Mouse (Mus musculus): Measurements from ENCODE around the gene Rpp25l.
"Not testable (repeated sequence)": the region's sequence is repeated elsewhere in the genome, so short reads cannot be mapped to it uniquely, and the experiment has no call there.

Gene Rpp25l

GRCm38 (mm10) chr4:41737602-41738255 lies 24.4 kb upstream of the Rpp25l start:
- peak; percentile 35 for DNase-seq (ENCODE audit: low spot score)

- no peak for DNase-seq (ENCODE audit: low spot score)
These were observed 17.9 kb upstream of the Rpp25l start, which contains the start of gene Arid3c for GRCm38 (mm10) chr4:41731052-41731765. TSS of gene Arid3c (minus strand) at chr4:41731142.

GRCm38 (mm10) chr4:41726826-41727621 lies 13.7 kb upstream of the Rpp25l start:
- no peak for DNase-seq (ENCODE audit: low spot score)

GRCm38 (mm10) chr4:41722918-41723351 lies 9.6 kb upstream of the Rpp25l start, which contains the start of gene Dctn3:
TSS of gene Dctn3 (minus strand) at chr4:41723170.
- DNase-seq (ENCODE audit: low spot score): peak; percentile 88

- DNase-seq (ENCODE audit: low spot score): no peak
These were observed 3.5 kb upstream of the Rpp25l start for GRCm38 (mm10) chr4:41716834-41717233.

GRCm38 (mm10) chr4:41715596-41715995 lies 2.3 kb upstream of the Rpp25l start:
- DNase-seq (ENCODE audit: low spot score): no peak

- no peak for DNase-seq (ENCODE audit: low spot score)
These were observed 1.7 kb upstream of the Rpp25l start for GRCm38 (mm10) chr4:41715082-41715481.

GRCm38 (mm10) chr4:41714276-41714675 lies 942 bp upstream of the Rpp25l start:
- no peak for DNase-seq (ENCODE audit: low spot score)

- DNase-seq (ENCODE audit: low spot score): no peak
These were observed 725 bp downstream of the Rpp25l start for GRCm38 (mm10) chr4:41712421-41713196.

- DNase-seq (ENCODE audit: low spot score): no peak
These were observed 1.5 kb downstream of the Rpp25l start for GRCm38 (mm10) chr4:41711705-41712375.

- no peak for DNase-seq (ENCODE audit: low spot score)
These were observed 3.1 kb downstream of the Rpp25l start for GRCm38 (mm10) chr4:41710229-41710628.

- peak; percentile 48 for DNase-seq (ENCODE audit: low spot score)
These were observed 5.1 kb downstream of the Rpp25l start for GRCm38 (mm10) chr4:41708192-41708745.

- peak; percentile 40 for DNase-seq (ENCODE audit: low spot score)
These were observed 6.3 kb downstream of the Rpp25l start for GRCm38 (mm10) chr4:41707011-41707535.

- no peak for DNase-seq (ENCODE audit: low spot score)
These were observed 7.2 kb downstream of the Rpp25l start for GRCm38 (mm10) chr4:41705922-41706754.

GRCm38 (mm10) chr4:41704651-41705050 lies 8.7 kb downstream of the Rpp25l start:
- DNase-seq (ENCODE audit: low spot score): no peak

- DNase-seq (ENCODE audit: low spot score): not testable (repeated sequence)
These were observed 11.1 kb downstream of the Rpp25l start for GRCm38 (mm10) chr4:41702226-41702625.

- DNase-seq (ENCODE audit: low spot score): not testable (repeated sequence)
These were observed 13.1 kb downstream of the Rpp25l start for GRCm38 (mm10) chr4:41700224-41700623.

GRCm38 (mm10) chr4:41699783-41700182 lies 13.6 kb downstream of the Rpp25l start, which contains the start of gene Il11ra1:
TSS of gene Il11ra1 (plus strand) at chr4:41699989.
- DNase-seq (ENCODE audit: low spot score): not testable (repeated sequence)

- not testable (repeated sequence) for DNase-seq (ENCODE audit: low spot score)
These were observed 14.8 kb downstream of the Rpp25l start for GRCm38 (mm10) chr4:41698421-41699016.

Measured in yolk sac, embryonic 10.5 days (tissue).